Mouse (Mus musculus): Measurements from ENCODE around the gene Hipk3. TPM values are rescaled to one million over a fixed set of nuclear protein-coding genes. Genes with fewer than 3 reads are reported as not detected.

The Hipk3 gene
- polyA plus RNA-seq (2015; fragmentation: Nextera tagmentation; extraction: Ambion mirVana): 6.0 and 6.3 TPM in 2 replicates

DNA sequence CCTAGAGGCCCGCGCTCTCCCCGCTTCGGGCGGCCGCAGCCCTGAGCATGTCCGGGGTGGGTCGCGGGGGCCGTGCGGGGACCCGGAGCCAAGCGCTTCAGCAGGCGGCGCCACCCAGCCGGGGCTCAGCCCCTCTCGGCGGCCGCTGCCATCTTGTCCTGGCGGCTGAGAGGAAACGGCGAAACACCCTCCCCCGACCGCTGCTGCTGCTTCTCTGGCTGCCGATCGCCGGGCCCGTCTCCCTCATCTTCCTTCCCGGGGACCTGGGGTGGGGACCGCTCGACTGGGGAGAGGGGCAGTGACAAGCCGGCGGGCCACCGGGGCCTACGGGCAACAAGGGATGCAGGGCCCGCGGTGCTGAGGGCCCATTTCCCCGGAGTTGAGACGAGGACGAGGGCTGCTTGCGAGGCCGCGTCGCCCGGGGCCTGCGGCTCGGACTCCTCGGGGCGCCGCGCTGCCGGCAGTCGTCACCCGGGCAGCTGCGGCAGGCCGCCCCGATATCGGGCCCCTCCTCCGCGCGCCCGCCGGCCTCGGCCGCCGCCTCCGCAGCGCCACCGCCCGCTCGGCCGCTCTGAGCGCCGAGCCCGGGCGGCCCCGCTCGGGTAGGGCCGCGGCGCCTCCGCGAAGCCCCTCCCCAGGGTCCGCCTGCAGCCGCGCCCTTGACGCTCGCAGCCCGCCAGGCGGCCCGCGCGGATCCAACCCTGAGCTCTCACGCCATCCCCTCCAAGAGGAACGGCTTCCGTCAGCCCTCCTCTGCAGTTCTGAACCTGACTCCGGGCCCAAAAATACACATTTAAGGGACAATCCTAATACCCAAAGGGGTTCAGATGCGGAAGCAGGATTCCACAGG, at the start of gene Hipk3:
Gene Hipk3 (minus strand): TSS at position 496 of the 850 bp plus-strand sequence.
- Histone ChIP-seq H3K9me3 (ENCODE audit: low read length) (no peaks in the 10 kb centered on the region), H3K4me3 (ENCODE audit: low read depth, low read length) (peak within 1 kb of the TSS; percentile 96), H3K27me3 (ENCODE audit: insufficient read depth, low read length) (no peaks in the 10 kb centered on the region), H3K36me3 (replicated peaks; ENCODE audit: insufficient read depth, low read length) (no peaks in the 10 kb centered on the region), H3K4me1 (ENCODE audit: insufficient read depth) (peaks cover 17% of the 10 kb centered on the region; the same call in 1 of the 2 replicates), H3K9ac (replicated peaks) (peak within 1 kb of the TSS; percentile 100), H3K4me2 (ENCODE audit: low read depth, low read length) (peak within 1 kb of the TSS; percentile 78), H3K27ac (ENCODE audit: low read depth) (peak within 1 kb of the TSS; percentile 100)
- peak; percentile 49 for TF ChIP-seq CTCF (IDR thresholded peaks at IDR 0.05; ENCODE audit: low read depth)
- no peak for TF ChIP-seq EP300 (IDR thresholded peaks at IDR 0.05; ENCODE audit: low read depth)
- 0% methylated on average over 56 of the region's 98 CpGs for WGBS (ENCODE audit: insufficient replicate concordance)
- DNase-seq: peak; percentile 85
- peak; percentile 80 for ATAC-seq

DNA sequence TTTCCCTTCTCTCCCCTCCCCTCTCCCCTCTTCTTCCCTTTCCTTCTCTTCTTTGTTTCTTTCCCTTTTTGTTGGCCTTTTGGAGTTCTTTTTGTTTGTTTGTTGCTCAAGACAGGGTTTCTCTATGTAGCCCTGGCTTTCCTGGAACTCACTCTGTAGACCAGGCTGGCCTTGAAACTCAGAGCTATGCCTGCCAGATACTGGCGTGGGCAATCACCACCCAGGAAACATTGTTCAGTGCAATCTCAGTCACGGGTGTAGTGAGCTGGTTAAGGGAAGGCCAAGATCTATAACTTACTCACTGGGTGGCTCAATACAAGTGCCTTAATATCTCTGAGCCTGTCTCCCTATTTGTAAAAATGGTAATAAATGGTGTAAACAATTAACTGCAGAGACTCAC, 46.0 kb upstream of the Hipk3 start:
- no peak overlapping the region for H3K4me3 ChIP-seq (ENCODE audit: low read depth, low read length)
- DNase-seq (no peak), ATAC-seq (no peak)
- no peaks in the 10 kb centered on the region; the same call in 1 of the 2 replicates for H3K4me1 ChIP-seq (ENCODE audit: insufficient read depth)
- WGBS (ENCODE audit: insufficient replicate concordance): 42% methylated on average over 2 of the region's 2 CpGs
- H3K9me3 ChIP-seq (ENCODE audit: low read length): peaks cover 4% of the 10 kb centered on the region; the same call in 1 of the 2 replicates
- H3K27ac ChIP-seq (ENCODE audit: low read depth): no peak overlapping the region
- no peak overlapping the region for H3K9ac ChIP-seq (replicated peaks)
- TF ChIP-seq CTCF (IDR thresholded peaks at IDR 0.05; ENCODE audit: low read depth) (no peak), EP300 (IDR thresholded peaks at IDR 0.05; ENCODE audit: low read depth) (no peak)
- H3K36me3 ChIP-seq (replicated peaks; ENCODE audit: insufficient read depth, low read length): no peaks in the 10 kb centered on the region
- H3K27me3 ChIP-seq (ENCODE audit: insufficient read depth, low read length): no peaks in the 10 kb centered on the region
- no peak overlapping the region for H3K4me2 ChIP-seq (ENCODE audit: low read depth, low read length)

- H3K4me1 ChIP-seq (ENCODE audit: insufficient read depth): no peaks in the 10 kb centered on the region; the same call in 1 of the 2 replicates
- DNase-seq: no peak
- TF ChIP-seq EP300 (IDR thresholded peaks at IDR 0.05; ENCODE audit: low read depth): 0 out of 2 replicates have a peak, but pooled peaks have one; percentile 8
- TF ChIP-seq CTCF (IDR thresholded peaks at IDR 0.05; ENCODE audit: low read depth): no peak
- peak; percentile 17; the same call in 1 of the 2 replicates for ATAC-seq
- 67% methylated on average over 3 of the region's 3 CpGs for WGBS (ENCODE audit: insufficient replicate concordance)
- no peaks in the 10 kb centered on the region for H3K36me3 ChIP-seq (replicated peaks; ENCODE audit: insufficient read depth, low read length)
- no peak overlapping the region for H3K4me3 ChIP-seq (ENCODE audit: low read depth, low read length)
- H3K4me2 ChIP-seq (ENCODE audit: low read depth, low read length): no peak overlapping the region
- no peaks in the 10 kb centered on the region for H3K27me3 ChIP-seq (ENCODE audit: insufficient read depth, low read length)
- H3K27ac ChIP-seq (ENCODE audit: low read depth): no peak overlapping the region
- H3K9ac ChIP-seq (replicated peaks): no peak overlapping the region
- H3K9me3 ChIP-seq (ENCODE audit: low read length): no peaks in the 10 kb centered on the region
Observed at GRCm38 (mm10) chr2:104534751-104535150, 40.5 kb upstream of the Hipk3 start.

DNA sequence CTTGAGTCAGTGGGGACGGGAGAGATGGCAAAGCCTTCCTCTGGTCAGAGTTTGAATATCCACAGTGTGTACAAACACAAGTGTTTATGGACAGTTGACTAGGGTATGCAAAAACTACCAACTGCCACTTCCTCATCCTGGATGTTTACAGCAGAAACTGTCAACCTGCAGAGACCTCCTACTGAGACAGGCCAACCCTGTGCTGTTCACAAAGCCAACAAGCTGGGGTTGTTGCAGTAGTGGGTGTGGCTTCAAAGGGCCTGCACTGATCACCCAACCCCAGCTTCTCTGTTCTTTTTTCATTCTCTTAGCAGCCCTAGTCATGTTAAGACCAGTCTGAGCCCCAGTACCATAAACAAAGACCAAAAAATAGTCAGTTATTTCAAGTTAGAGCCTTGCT, 38.3 kb upstream of the Hipk3 start:
- TF ChIP-seq CTCF (IDR thresholded peaks at IDR 0.05; ENCODE audit: low read depth) (no peak), EP300 (IDR thresholded peaks at IDR 0.05; ENCODE audit: low read depth) (no peak)
- DNase-seq: no peak
- WGBS (ENCODE audit: insufficient replicate concordance): 88% methylated on average over 1 of the region's 1 CpGs
- Histone ChIP-seq H3K4me2 (ENCODE audit: low read depth, low read length) (no peak overlapping the region), H3K9ac (replicated peaks) (no peak overlapping the region), H3K4me3 (ENCODE audit: low read depth, low read length) (no peak overlapping the region), H3K27ac (ENCODE audit: low read depth) (no peak overlapping the region), H3K4me1 (ENCODE audit: insufficient read depth) (no peaks in the 10 kb centered on the region; the same call in 1 of the 2 replicates), H3K9me3 (ENCODE audit: low read length) (no peaks in the 10 kb centered on the region), H3K27me3 (ENCODE audit: insufficient read depth, low read length) (no peaks in the 10 kb centered on the region), H3K36me3 (replicated peaks; ENCODE audit: insufficient read depth, low read length) (no peaks in the 10 kb centered on the region)
- peak; percentile 50 for ATAC-seq

- H3K27me3 ChIP-seq (ENCODE audit: insufficient read depth, low read length): no peaks in the 10 kb centered on the region
- H3K4me1 ChIP-seq (ENCODE audit: insufficient read depth): no peaks in the 10 kb centered on the region
- DNase-seq (no peak), ATAC-seq (no peak)
- no peaks in the 10 kb centered on the region for H3K9me3 ChIP-seq (ENCODE audit: low read length)
- H3K36me3 ChIP-seq (replicated peaks; ENCODE audit: insufficient read depth, low read length): no peaks in the 10 kb centered on the region
- H3K4me2 ChIP-seq (ENCODE audit: low read depth, low read length): no peak overlapping the region
- no peak for TF ChIP-seq CTCF (IDR thresholded peaks at IDR 0.05; ENCODE audit: low read depth)
- TF ChIP-seq EP300 (IDR thresholded peaks at IDR 0.05; ENCODE audit: low read depth): no peak
- WGBS (ENCODE audit: insufficient replicate concordance): 47% methylated on average over 3 of the region's 3 CpGs
- no peak overlapping the region for H3K4me3 ChIP-seq (ENCODE audit: low read depth, low read length)
- no peak overlapping the region for H3K27ac ChIP-seq (ENCODE audit: low read depth)
- no peak overlapping the region for H3K9ac ChIP-seq (replicated peaks)
Observed at GRCm38 (mm10) chr2:104526559-104526958, 32.3 kb upstream of the Hipk3 start.

DNA sequence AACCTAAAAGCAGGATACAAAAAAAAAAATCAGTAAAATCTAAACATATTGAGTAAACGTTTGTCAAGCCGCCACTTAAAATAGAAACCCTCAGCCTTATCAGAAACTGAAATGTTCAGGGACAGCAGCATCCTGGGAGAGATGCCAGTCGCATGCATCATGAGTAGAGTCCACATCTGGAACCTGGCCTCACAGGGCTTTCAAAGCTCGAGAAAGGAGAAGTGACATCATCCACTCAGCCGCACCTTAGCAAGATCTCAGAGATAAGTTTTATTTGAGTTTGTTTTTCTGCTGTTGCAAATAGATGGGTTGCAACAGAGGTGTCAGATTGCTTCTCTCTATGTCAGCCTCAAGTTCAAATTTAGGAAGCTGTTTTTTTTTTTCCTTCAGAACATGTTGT, 31.3 kb upstream of the Hipk3 start:
- DNase-seq (peak; percentile 31), ATAC-seq (peak; percentile 76)
- 10% methylated on average over 5 of the region's 5 CpGs for WGBS (ENCODE audit: insufficient replicate concordance)

More for the DNA sequence above, 31.3 kb upstream of the Hipk3 start:
- Histone ChIP-seq H3K9me3 (ENCODE audit: low read length) (no peaks in the 10 kb centered on the region), H3K36me3 (replicated peaks; ENCODE audit: insufficient read depth, low read length) (no peaks in the 10 kb centered on the region), H3K4me1 (ENCODE audit: insufficient read depth) (no peaks in the 10 kb centered on the region), H3K9ac (replicated peaks) (no peak overlapping the region), H3K27me3 (ENCODE audit: insufficient read depth, low read length) (no peaks in the 10 kb centered on the region), H3K4me2 (ENCODE audit: low read depth, low read length) (no peak overlapping the region), H3K27ac (ENCODE audit: low read depth) (no peak overlapping the region), H3K4me3 (ENCODE audit: low read depth, low read length) (no peak overlapping the region)
- TF ChIP-seq EP300 (IDR thresholded peaks at IDR 0.05; ENCODE audit: low read depth) (no peak), CTCF (IDR thresholded peaks at IDR 0.05; ENCODE audit: low read depth) (no peak)
